In the genomic region with DNA sequence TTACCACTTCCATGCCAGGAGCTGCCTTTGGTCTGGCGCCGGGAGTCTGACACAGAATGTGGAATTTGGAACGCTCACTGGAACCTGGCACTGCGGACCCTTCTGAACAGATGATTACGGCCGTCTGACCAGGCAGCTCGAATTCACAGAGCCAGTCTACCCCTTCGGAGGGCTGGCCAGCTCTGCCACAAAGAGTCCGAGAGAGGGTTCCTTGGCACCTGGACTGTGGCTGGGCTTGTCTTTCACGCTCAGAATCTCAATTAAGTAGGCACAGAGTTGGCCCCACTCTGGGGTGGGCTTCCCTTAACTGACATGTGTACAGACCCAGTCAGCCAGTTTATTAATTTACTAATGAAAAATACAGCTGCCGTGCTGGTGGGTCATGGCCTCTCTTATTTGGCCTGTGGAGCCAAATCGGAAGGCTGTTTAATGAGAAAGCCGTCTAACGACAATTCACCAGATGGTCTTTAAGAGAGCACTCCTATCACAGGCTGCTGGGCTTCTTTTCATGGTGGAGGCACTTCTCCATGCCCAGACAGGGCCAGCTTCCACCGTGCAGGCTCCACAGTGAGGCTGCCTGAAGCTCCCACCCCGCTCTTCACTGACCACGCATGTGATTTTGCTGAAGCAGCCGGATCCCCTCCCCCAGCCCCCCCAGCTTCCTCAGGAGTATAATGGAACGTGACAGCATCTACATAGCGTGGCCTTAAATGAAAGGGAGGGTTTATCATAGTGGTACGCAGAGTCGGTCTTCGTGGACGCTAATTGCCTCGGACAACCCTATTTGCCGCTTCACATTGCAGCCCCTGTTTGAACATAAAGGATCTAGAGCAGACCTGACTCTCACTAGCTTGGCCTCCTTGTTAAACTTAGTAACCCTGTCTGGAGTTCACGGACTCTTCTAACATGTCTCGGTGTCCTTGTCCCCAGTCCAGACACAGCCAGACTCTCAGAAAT, we compare ENCODE assay signal across 11 mouse cellular contexts. TPM values are rescaled to one million over a fixed set of nuclear protein-coding genes. Genes with fewer than 3 reads are reported as not detected.
DNase-seq lines count a peak whose midpoint lies in the region; ATAC-seq and TF ChIP-seq lines count a peak whose summit lies in the region.
"Had no signal": no experiment of that assay in that cellular context is flagged by ENCODE, and none has a peak within 500 bp of the region (broad histone marks: within the 10 kb centered on the region; RNA-seq: fewer than 3 reads in every experiment).

A gene (minus strand): TSS at position 58 of the 957 bp plus-strand sequence.

- 0 out of 2 replicates have a peak, but pooled peaks cover 2% of the 10 kb centered on the region for H3K9me3 ChIP-seq in limb, embryonic 12.5 days
- H3K9me3 ChIP-seq: liver, embryonic 12.5 days had no signal

- ATAC-seq in limb, embryonic 12.5 days (ENCODE audit: insufficient number of reproducible peaks, insufficient read depth, low FRiP score, low TSS enrichment, low read depth) = no peak
- ATAC-seq: liver, embryonic 12.5 days had no signal

- TF ChIP-seq CTCF in heart, adult 2 months (IDR thresholded peaks at IDR 0.05) = no peak
- TF ChIP-seq CTCF in brain, embryonic 14.5 days (IDR thresholded peaks at IDR 0.05; ENCODE audit: borderline replicate concordance, extremely low read depth, insufficient read depth, insufficient read length) = no peak

- intact Hi-C loops in heart, adult 2 months (cut with DNase I) = no loop called here

- no peak for TF ChIP-seq EP300 in heart, adult 2 months (IDR thresholded peaks at IDR 0.05; ENCODE audit: insufficient read depth, low read depth, low read length)

- H3K27me3 ChIP-seq in heart, adult 2 months (ENCODE audit: control insufficient read depth, insufficient read depth, low read length) = no peaks in the 10 kb centered on the region
- H3K27me3 ChIP-seq in limb, embryonic 12.5 days = no peaks in the 10 kb centered on the region

- H3K4me2 ChIP-seq in limb, embryonic 12.5 days = no peak within 1 kb of the TSS
- H3K4me2 ChIP-seq: liver, embryonic 12.5 days had no signal

- H3K27ac ChIP-seq in heart, adult 2 months = peak within 1 kb of the TSS; percentile 36; the same call in 1 of the 2 replicates
- H3K27ac ChIP-seq in limb, embryonic 12.5 days = peak within 1 kb of the TSS; percentile 64; the same call in 1 of the 2 replicates
- H3K27ac ChIP-seq: liver, embryonic 12.5 days had no signal

- no peak within 1 kb of the TSS for H3K9ac ChIP-seq in heart, adult 2 months (ENCODE audit: low read depth, low read length)
- H3K9ac ChIP-seq in limb, embryonic 12.5 days (replicated peaks) = no peak within 1 kb of the TSS; the same call in 1 of the 2 replicates
- H3K9ac ChIP-seq: liver, embryonic 12.5 days had no signal

- 82% methylated on average over 28 of the region's 28 CpGs for WGBS in heart, adult 2 months
- WGBS in limb, embryonic 12.5 days = 65% methylated on average over 28 of the region's 28 CpGs

- H3K79me2 ChIP-seq in heart, adult 2 months (replicated peaks; ENCODE audit: control insufficient read depth, insufficient read depth, low read length) = no peaks in the 10 kb centered on the region

- no peaks in the 10 kb centered on the region for H3K36me3 ChIP-seq in heart, adult 2 months (ENCODE audit: control insufficient read depth, insufficient read depth, low read length)
- no peaks in the 10 kb centered on the region for H3K36me3 ChIP-seq in limb, embryonic 12.5 days
- H3K36me3 ChIP-seq: liver, embryonic 12.5 days had no signal

- no peak for TF ChIP-seq POLR2A in heart, adult 2 months (IDR thresholded peaks at IDR 0.05; ENCODE audit: insufficient read depth, low read depth, low read length)
- no peak for TF ChIP-seq POLR2A in brain, embryonic 14.5 days (IDR thresholded peaks at IDR 0.05; ENCODE audit: borderline replicate concordance, extremely low read depth, insufficient read depth, insufficient read length, poor library complexity, severe bottlenecking)

- H3K4me1 ChIP-seq in heart, adult 2 months (ENCODE audit: control insufficient read depth, insufficient read depth, low read length) = no peaks in the 10 kb centered on the region; the same call in 1 of the 2 replicates
- H3K4me1 ChIP-seq in limb, embryonic 12.5 days (replicated peaks) = peaks cover 18% of the 10 kb centered on the region
- H3K4me1 ChIP-seq: liver, embryonic 12.5 days had no signal

- no peak within 1 kb of the TSS for H3K4me3 ChIP-seq in heart, adult 2 months
- no peak within 1 kb of the TSS for H3K4me3 ChIP-seq in limb, embryonic 12.5 days (replicated peaks)
- H3K4me3 ChIP-seq: liver, embryonic 12.5 days had no signal

- no peak for DNase-seq in heart, adult 2 months
- no peak for DNase-seq in heart, adult 18-20 months
- peak; percentile 89 for DNase-seq in brain, embryonic 14.5 days (ENCODE audit: low read depth)
- DNase-seq in gastrocnemius, adult 18-20 months (ENCODE audit: low spot score) = peak; percentile 50
- DNase-seq in urinary bladder, postnatal 10 days (ENCODE audit: low spot score) = no peak
- DNase-seq in urinary bladder, postnatal 14 days (ENCODE audit: low spot score) = no peak
- DNase-seq in left cerebral cortex, adult 9 months (ENCODE audit: low spot score in 2 of 2) = no peak

RNA-seq across cellular contexts. Expression of the gene that starts here (rescaled TPM):
- not detected for total RNA-seq in heart, adult 2 months (2021)
- polyA plus RNA-seq in heart, adult 2 months (2012; rRNA removed) = not detected in 2 replicates
- total RNA-seq in heart, adult 18-20 months (2021) = not detected
- not detected in 2 replicates for polyA plus RNA-seq in brain, embryonic 14.5 days (2012; rRNA removed)
- total RNA-seq in gastrocnemius, adult 18-20 months (2021) = not detected
- polyA plus RNA-seq in limb, embryonic 12.5 days (2016; fragmentation: Nextera tagmentation; extraction: Ambion mirVana) = not detected in 2 replicates
- total RNA-seq: monocyte, adult 5-6 weeks had no signal
- polyA plus RNA-seq: heart, embryonic 14.5 days; liver, embryonic 12.5 days had no signal

Comparison
In these comparisons a context has a peak if more than half of its experiments do, and no peak if none do; other contexts are left out.
1. Peak in DNase-seq in brain, embryonic 14.5 days; RNA of the gene not detected or under 1 TPM.
2. Peak in DNase-seq in gastrocnemius, adult 18-20 months; RNA of the gene not detected or under 1 TPM.